Mouse (Mus musculus) gastrocnemius, postnatal 25 days (tissue): ENCODE data around the gene Sparcl1. TPM values are rescaled to one million over a fixed set of nuclear protein-coding genes. Genes with fewer than 3 reads are reported as not detected.

Source experiments
- microRNA-seq, 2 experiments: library from miRNA; unstranded; fragments of <30 nt; microRNA quantifications; one replicate each; pipeline ENCODE4 v1.2.0; 2021; ENCODE audit warnings: borderline replicate concordance in 2 of 2
- total RNA-seq, 2 experiments: library from RNA; stranded (reverse); gene quantifications; 1 replicate in 1 of 2; 2 replicates in 1 of 2; pipeline ENCODE4 v1.2.3; 2021

Sparcl1 gene
- total RNA-seq, 2 experiments from 2014 or later, result 106 to 110 TPM

Small RNA genes within 50 kb of the gene (microRNA-seq; reads per million reads assigned to microRNA genes)
- 0.74 to 1.6 reads per million in 2 experiments for gene Mir5619

Other genes starting within 250 kb of the Sparcl1 start
- 10 to 100 TPM; 21.5 to 25.5 TPM for gene Klhl8, start 202.5 kb downstream of the Sparcl1 start, total RNA-seq
- gene Hsd17b13, start 136.3 kb downstream of the Sparcl1 start, total RNA-seq, result not detected
- 1 to 10 TPM; 7.8 to 8.3 TPM for gene Hsd17b11, start 91.8 kb downstream of the Sparcl1 start, total RNA-seq
- 10 to 100 TPM; 50.4 to 55.4 TPM for gene Nudt9, start 67.4 kb downstream of the Sparcl1 start, total RNA-seq
- gene Gm17660, start 36.1 kb downstream of the Sparcl1 start, total RNA-seq, result not detected
- not detected for gene Dspp, start 57.0 kb upstream of the Sparcl1 start, total RNA-seq
- 1 to 10 TPM; 2.0 to 2.2 TPM for gene Dmp1, start 88.9 kb upstream of the Sparcl1 start, total RNA-seq
- gene Ibsp, start 185.4 kb upstream of the Sparcl1 start, total RNA-seq, result not detected
- not detected for gene Mepe, start 211.6 kb upstream of the Sparcl1 start, total RNA-seq